Mouse (Mus musculus): Measurements from ENCODE around the gene A930009A15Rik. TPM values are rescaled to one million over a fixed set of nuclear protein-coding genes. Genes with fewer than 3 reads are reported as not detected.

Gene A930009A15Rik
- total and polyA plus RNA-seq, 2 experiments from 2014 or later: 1.5 TPM; not detected in 1

DNA sequence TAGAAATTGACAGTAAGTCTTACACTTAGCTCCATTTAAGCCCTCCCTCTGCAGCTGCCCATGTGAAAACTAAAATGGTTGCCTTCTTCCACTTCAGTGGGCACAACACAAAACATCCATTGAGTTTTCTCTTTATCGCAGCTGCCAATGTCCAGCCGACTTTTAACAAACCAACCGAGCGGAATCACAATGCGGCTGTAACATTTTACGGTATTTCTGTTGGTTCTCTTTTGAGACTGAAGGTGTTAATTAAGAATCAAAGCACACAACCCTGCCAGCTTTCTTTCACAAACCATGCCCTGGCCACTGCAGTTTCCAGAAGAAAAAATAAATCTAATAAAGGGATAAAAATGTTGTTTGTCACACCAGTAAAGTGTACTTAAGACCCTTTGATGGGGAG lies 1.5 kb downstream of the A930009A15Rik start:
- H3K9me3 ChIP-seq (ENCODE audit: low read length): no peaks in the 10 kb centered on the region
- no peaks in the 10 kb centered on the region for H3K27me3 ChIP-seq (ENCODE audit: insufficient read depth, low read length)
- H3K27ac ChIP-seq (ENCODE audit: low read depth, low read length): no peak overlapping the region
- WGBS: 13% methylated on average over 6 of the region's 6 CpGs
- H3K4me2 ChIP-seq (ENCODE audit: low read depth, low read length, poor library complexity, severe bottlenecking): 0 out of 2 replicates have a peak overlapping the region, but pooled peaks have one; percentile 3
- no peak for TF ChIP-seq CTCF (IDR thresholded peaks at IDR 0.05)
- no peak overlapping the region for H3K9ac ChIP-seq (replicated peaks; ENCODE audit: low read length, poor library complexity, severe bottlenecking)
- 0 out of 2 replicates have a peak overlapping the region, but pooled peaks have one; percentile 1 for H3K4me3 ChIP-seq (ENCODE audit: low read depth, low read length)
- ATAC-seq (ENCODE audit: low FRiP score) (0 out of 2 replicates have a peak, but pooled peaks have one; percentile 65), DNase-seq (ENCODE audit: low spot score) (peak; percentile 84)
- H3K4me1 ChIP-seq (ENCODE audit: insufficient read depth, low read length): 0 out of 2 replicates have a peak, but pooled peaks cover 3% of the 10 kb centered on the region
- no peaks in the 10 kb centered on the region for H3K36me3 ChIP-seq (ENCODE audit: insufficient read depth, low read length)

DNA sequence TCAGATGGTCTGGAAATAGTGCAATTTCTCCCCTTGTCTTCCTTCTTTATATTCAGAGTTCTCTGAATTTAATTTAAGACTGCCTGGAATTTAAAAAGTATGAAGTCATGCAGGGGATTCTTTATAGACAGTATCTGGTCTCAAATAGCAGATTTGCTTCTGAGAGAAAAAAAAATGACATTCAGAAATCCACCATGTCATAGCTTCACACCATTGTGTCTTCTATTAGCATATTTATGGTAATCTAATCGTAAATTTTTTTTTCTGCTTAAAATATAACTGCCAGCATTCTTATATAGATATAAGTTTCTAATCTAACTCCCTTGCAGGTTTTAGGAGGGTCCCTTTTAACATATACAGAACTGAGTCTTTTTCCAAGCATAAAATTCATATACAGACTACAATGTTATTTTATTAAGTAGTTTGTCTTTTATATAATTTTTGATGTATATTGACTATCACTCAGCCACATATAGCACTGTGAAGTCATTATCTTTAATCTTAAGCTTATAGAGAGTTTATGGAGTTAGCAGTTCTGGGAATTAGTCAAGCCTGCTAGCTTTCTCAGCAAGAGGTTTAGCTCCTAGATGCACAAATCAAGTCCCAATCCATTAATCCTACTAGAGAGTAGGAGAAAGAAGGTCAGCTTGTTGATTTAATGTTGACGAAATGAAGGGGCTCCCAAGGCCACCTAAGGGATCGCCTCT lies 2.1 kb downstream of the A930009A15Rik start:
- no peak for ATAC-seq (ENCODE audit: low FRiP score)
- WGBS: 14% methylated on average over 3 of the region's 3 CpGs
- TF ChIP-seq CTCF (IDR thresholded peaks at IDR 0.05): no peak
- H3K4me3 ChIP-seq (ENCODE audit: low read depth, low read length): no peak overlapping the region
- H3K27me3 ChIP-seq (ENCODE audit: insufficient read depth, low read length): no peaks in the 10 kb centered on the region
- H3K36me3 ChIP-seq (ENCODE audit: insufficient read depth, low read length): no peaks in the 10 kb centered on the region
- H3K27ac ChIP-seq (ENCODE audit: low read depth, low read length): no peak overlapping the region
- H3K9ac ChIP-seq (replicated peaks; ENCODE audit: low read length, poor library complexity, severe bottlenecking): no peak overlapping the region
- H3K4me1 ChIP-seq (ENCODE audit: insufficient read depth, low read length): 0 out of 2 replicates have a peak, but pooled peaks cover 3% of the 10 kb centered on the region
- no peak for DNase-seq (ENCODE audit: low spot score)
- H3K4me2 ChIP-seq (ENCODE audit: low read depth, low read length, poor library complexity, severe bottlenecking): 0 out of 2 replicates have a peak overlapping the region, but pooled peaks have one; percentile 3
- H3K9me3 ChIP-seq (ENCODE audit: low read length): no peaks in the 10 kb centered on the region

GRCm38 (mm10) chr10:115579076-115579475 lies 9.3 kb downstream of the A930009A15Rik start:
- TF ChIP-seq CTCF (IDR thresholded peaks at IDR 0.05): no peak
- no peak for DNase-seq (ENCODE audit: low spot score)
- Histone ChIP-seq H3K27ac (ENCODE audit: low read depth, low read length) (no peak overlapping the region), H3K9ac (replicated peaks; ENCODE audit: low read length, poor library complexity, severe bottlenecking) (no peak overlapping the region), H3K4me1 (ENCODE audit: insufficient read depth, low read length) (no peaks in the 10 kb centered on the region), H3K4me3 (ENCODE audit: low read depth, low read length) (no peak overlapping the region), H3K36me3 (ENCODE audit: insufficient read depth, low read length) (no peaks in the 10 kb centered on the region), H3K27me3 (ENCODE audit: insufficient read depth, low read length) (peaks cover 12% of the 10 kb centered on the region; the same call in 1 of the 2 replicates), H3K4me2 (ENCODE audit: low read depth, low read length, poor library complexity, severe bottlenecking) (no peak overlapping the region), H3K9me3 (ENCODE audit: low read length) (no peaks in the 10 kb centered on the region)
- 54% methylated on average over 7 of the region's 7 CpGs for WGBS
- ATAC-seq (ENCODE audit: low FRiP score): no peak

DNA sequence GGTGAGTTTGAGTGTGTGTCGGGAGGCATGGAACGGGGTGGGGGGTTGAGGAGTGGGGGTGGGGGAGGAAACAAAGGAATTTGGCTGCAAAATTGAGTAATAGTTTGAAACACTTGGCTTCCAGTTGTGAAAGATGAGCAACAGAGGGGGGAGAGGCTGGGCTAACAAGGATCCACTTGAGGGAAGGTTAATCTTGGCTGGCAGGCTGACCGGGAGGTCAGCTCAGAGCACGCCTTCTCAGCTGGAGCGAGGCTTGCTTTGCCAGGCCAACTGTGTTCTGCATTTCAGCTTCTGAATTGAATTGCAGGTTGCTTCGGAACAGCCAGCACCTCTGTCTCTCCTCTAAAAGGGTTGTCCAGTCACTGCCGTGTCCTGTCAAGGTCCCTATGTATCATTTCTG lies 9.7 kb downstream of the A930009A15Rik start:
- 24% methylated on average over 7 of the region's 7 CpGs for WGBS
- no peak for TF ChIP-seq CTCF (IDR thresholded peaks at IDR 0.05)
- DNase-seq (ENCODE audit: low spot score): no peak
- no peak for ATAC-seq (ENCODE audit: low FRiP score)
- Histone ChIP-seq H3K4me1 (ENCODE audit: insufficient read depth, low read length) (no peaks in the 10 kb centered on the region), H3K27ac (ENCODE audit: low read depth, low read length) (no peak overlapping the region), H3K36me3 (ENCODE audit: insufficient read depth, low read length) (no peaks in the 10 kb centered on the region), H3K4me2 (ENCODE audit: low read depth, low read length, poor library complexity, severe bottlenecking) (no peak overlapping the region), H3K9ac (replicated peaks; ENCODE audit: low read length, poor library complexity, severe bottlenecking) (no peak overlapping the region), H3K27me3 (ENCODE audit: insufficient read depth, low read length) (peaks cover 16% of the 10 kb centered on the region; the same call in 1 of the 2 replicates), H3K9me3 (ENCODE audit: low read length) (no peaks in the 10 kb centered on the region), H3K4me3 (ENCODE audit: low read depth, low read length) (no peak overlapping the region)

DNA sequence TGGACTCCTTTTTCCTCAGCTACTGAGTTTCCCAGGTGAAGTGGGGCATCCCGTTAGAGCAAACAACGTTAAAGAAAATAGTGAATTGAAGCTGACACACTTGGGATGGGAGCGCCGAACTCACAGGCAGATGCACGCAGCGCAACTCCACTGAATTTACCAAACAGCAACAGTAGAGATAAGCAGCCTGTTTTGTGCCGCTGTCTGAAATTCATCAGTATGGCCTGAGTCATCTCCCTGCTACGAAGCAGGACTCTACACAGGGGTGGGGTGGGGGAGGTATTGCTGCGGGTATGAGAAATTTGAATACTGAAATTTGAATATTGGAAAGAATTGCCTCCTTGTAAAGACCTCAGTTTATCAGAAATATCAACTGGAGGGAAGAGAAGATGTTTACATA lies 12.2 kb downstream of the A930009A15Rik start:
- DNase-seq (ENCODE audit: low spot score) (no peak), ATAC-seq (ENCODE audit: low FRiP score) (no peak)
- Histone ChIP-seq H3K4me1 (ENCODE audit: insufficient read depth, low read length) (no peaks in the 10 kb centered on the region; the same call in 1 of the 2 replicates), H3K27me3 (ENCODE audit: insufficient read depth, low read length) (peaks cover 28% of the 10 kb centered on the region), H3K36me3 (ENCODE audit: insufficient read depth, low read length) (no peaks in the 10 kb centered on the region), H3K4me2 (ENCODE audit: low read depth, low read length, poor library complexity, severe bottlenecking) (no peak overlapping the region), H3K9ac (replicated peaks; ENCODE audit: low read length, poor library complexity, severe bottlenecking) (no peak overlapping the region), H3K27ac (ENCODE audit: low read depth, low read length) (no peak overlapping the region), H3K4me3 (ENCODE audit: low read depth, low read length) (no peak overlapping the region), H3K9me3 (ENCODE audit: low read length) (no peaks in the 10 kb centered on the region)
- no peak for TF ChIP-seq CTCF (IDR thresholded peaks at IDR 0.05)
- WGBS: 79% methylated on average over 9 of the region's 9 CpGs

DNA sequence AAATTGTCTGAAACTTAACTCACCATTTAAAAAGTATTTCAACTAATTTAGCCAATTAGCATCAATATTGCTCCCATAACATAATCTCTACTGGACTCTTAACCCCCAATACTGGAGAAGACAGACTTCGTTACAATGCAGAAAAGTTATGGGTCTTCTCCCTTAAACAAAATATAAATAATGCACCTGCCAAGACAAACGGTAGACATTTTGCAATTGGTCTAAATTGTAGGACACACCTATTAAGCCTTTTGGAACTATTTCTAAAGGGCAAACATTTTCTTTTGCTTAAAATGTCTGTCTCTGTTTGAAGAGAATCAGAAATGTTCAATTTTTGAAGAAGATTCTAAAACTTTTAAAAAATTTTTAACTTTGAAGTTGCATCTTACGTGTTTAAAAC lies 13.3 kb downstream of the A930009A15Rik start:
- 93% methylated on average over 3 of the region's 3 CpGs for WGBS
- H3K4me1 ChIP-seq (ENCODE audit: insufficient read depth, low read length): no peaks in the 10 kb centered on the region; the same call in 1 of the 2 replicates
- no peak for ATAC-seq (ENCODE audit: low FRiP score)
- H3K4me3 ChIP-seq (ENCODE audit: low read depth, low read length): no peak overlapping the region
- no peak overlapping the region for H3K9ac ChIP-seq (replicated peaks; ENCODE audit: low read length, poor library complexity, severe bottlenecking)
- H3K9me3 ChIP-seq (ENCODE audit: low read length): no peaks in the 10 kb centered on the region
- no peak for TF ChIP-seq CTCF (IDR thresholded peaks at IDR 0.05)
- no peak for DNase-seq (ENCODE audit: low spot score)
- peaks cover 28% of the 10 kb centered on the region for H3K27me3 ChIP-seq (ENCODE audit: insufficient read depth, low read length)
- no peak overlapping the region for H3K27ac ChIP-seq (ENCODE audit: low read depth, low read length)
- H3K36me3 ChIP-seq (ENCODE audit: insufficient read depth, low read length): no peaks in the 10 kb centered on the region
- H3K4me2 ChIP-seq (ENCODE audit: low read depth, low read length, poor library complexity, severe bottlenecking): no peak overlapping the region
